Mouse (Mus musculus) liver, embryonic 11.5 days (tissue): ENCODE measurements around the gene Myrfl. TPM values are rescaled to one million over a fixed set of nuclear protein-coding genes. Genes with fewer than 3 reads are reported as not detected.

Experiments used
- ATAC-seq: fragments of 200-750 bp; cut with Nextera tagmentation; replicated peaks from 2 replicates; pipeline ENCODE4 v1.8.0; 2017; ENCODE audit warnings: moderate number of reproducible peaks, mild to moderate bottlenecking, moderate TSS enrichment, moderate library complexity; ENCODE audit not compliant: low FRiP score
- DNase-seq: peaks from one replicate; pipeline ENCODE4 v3.0.0-alpha.2; 2017; ENCODE audit warnings: low spot score
- H3K27ac ChIP-seq: fragments of 300-500 bp; sonication (generic); 2 replicates; pipeline ENCODE4 v1.5.1; 2014; ENCODE audit warnings: mild to moderate bottlenecking, low read depth, low read length, control low read depth
- H3K27me3 ChIP-seq: fragments of 300-500 bp; sonication (generic); replicated peaks from 2 replicates; pipeline ENCODE4 v1.6.1; 2014; ENCODE audit warnings: low read length, mixed read lengths; ENCODE audit not compliant: control insufficient read depth, insufficient read depth
- H3K36me3 ChIP-seq: fragments of 300-500 bp; sonication (generic); 2 replicates; pipeline ENCODE4 v1.6.1; 2014; ENCODE audit warnings: mild to moderate bottlenecking, low read length, moderate library complexity, mixed read lengths; ENCODE audit not compliant: control insufficient read depth, insufficient read depth
- H3K4me1 ChIP-seq: fragments of 300-500 bp; sonication (generic); replicated peaks from 2 replicates; pipeline ENCODE4 v1.6.1; 2014; ENCODE audit warnings: low read length, mixed read lengths; ENCODE audit not compliant: control insufficient read depth, insufficient read depth
- H3K4me2 ChIP-seq: fragments of 300-500 bp; sonication (generic); 2 replicates; pipeline ENCODE4 v1.6.1; 2014; ENCODE audit warnings: mild to moderate bottlenecking, control low read depth, moderate library complexity
- H3K4me3 ChIP-seq: fragments of 300-500 bp; sonication (generic); 2 replicates; pipeline ENCODE4 v1.5.1; 2014; ENCODE audit warnings: low read depth, low read length, control low read depth
- H3K9ac ChIP-seq: fragments of 300-500 bp; sonication (generic); 2 replicates; pipeline ENCODE4 v1.6.1; 2014; ENCODE audit warnings: low read depth, low read length, control low read depth
- H3K9me3 ChIP-seq: fragments of 300-500 bp; sonication (generic); 2 replicates; pipeline ENCODE4 v1.6.1; 2016; ENCODE audit warnings: low read length, inconsistent platforms, mixed read lengths; ENCODE audit not compliant: control insufficient read depth
- WGBS: fragments of 180-500 bp; shearing (Covaris S2); extraction: QIAGEN DNeasy Blood & Tissue Kit; methylation state at CpG from one replicate; pipeline ENCODE4 v1.1.7; 2014; 5-methylcytosine and 5-hydroxymethylcytosine counted together
- polyA plus RNA-seq: library from polyadenylated mRNA; unstranded; fragments of >200 nt; fragmentation: Nextera tagmentation; extraction: Ambion mirVana; gene quantifications from 2 replicates; pipeline ENCODE4 v1.2.1, GENCODE M21; 2014

Myrfl gene
- polyA plus RNA-seq, 1 experiment from 2014 or later = 0.16 TPM

- no peak for ATAC-seq
- Histone ChIP-seq H3K4me2 (no peak overlapping the region), H3K4me3 (no peak overlapping the region), H3K36me3 (no peaks in the 10 kb centered on the region), H3K27me3 (no peaks in the 10 kb centered on the region), H3K9me3 (no peaks in the 10 kb centered on the region), H3K27ac (no peak overlapping the region), H3K4me1 (no peaks in the 10 kb centered on the region), H3K9ac (no peak overlapping the region)
- no peak for DNase-seq
- WGBS = 71% methylated on average over 21 of the region's 21 CpGs
Observed at GRCm38 (mm10) chr10:116771215-116771935, 125.3 kb downstream of the Myrfl start.

- no peak for DNase-seq
- no peak overlapping the region for H3K27ac ChIP-seq
- no peaks in the 10 kb centered on the region for H3K9me3 ChIP-seq
- H3K36me3 ChIP-seq = no peaks in the 10 kb centered on the region
- no peak overlapping the region for H3K4me3 ChIP-seq
- H3K4me2 ChIP-seq = no peak overlapping the region
- ATAC-seq = no peak; the same call in 1 of the 2 replicates
- H3K27me3 ChIP-seq = no peaks in the 10 kb centered on the region
- no peaks in the 10 kb centered on the region for H3K4me1 ChIP-seq
- WGBS = 69% methylated on average over 13 of the region's 13 CpGs
- no peak overlapping the region for H3K9ac ChIP-seq
Observed at GRCm38 (mm10) chr10:116768642-116769041, 128.1 kb downstream of the Myrfl start.

GRCm38 (mm10) chr10:116766525-116766924 is 130.2 kb downstream of the Myrfl start:
- Histone ChIP-seq H3K9me3 (no peaks in the 10 kb centered on the region), H3K4me1 (no peaks in the 10 kb centered on the region), H3K4me3 (no peak overlapping the region), H3K36me3 (no peaks in the 10 kb centered on the region), H3K27ac (no peak overlapping the region), H3K27me3 (no peaks in the 10 kb centered on the region), H3K4me2 (no peak overlapping the region), H3K9ac (no peak overlapping the region)
- DNase-seq (no peak), ATAC-seq (no peak)
- 84% methylated on average over 6 of the region's 6 CpGs for WGBS

- Histone ChIP-seq H3K27me3 (no peaks in the 10 kb centered on the region), H3K9me3 (no peaks in the 10 kb centered on the region), H3K36me3 (no peaks in the 10 kb centered on the region), H3K4me1 (no peaks in the 10 kb centered on the region), H3K4me3 (no peak overlapping the region), H3K9ac (no peak overlapping the region), H3K27ac (no peak overlapping the region), H3K4me2 (no peak overlapping the region)
- ATAC-seq = peak; percentile 53
- 55% methylated on average over 4 of the region's 4 CpGs for WGBS
- no peak for DNase-seq
Observed at GRCm38 (mm10) chr10:116761476-116762068, 135.1 kb downstream of the Myrfl start.

GRCm38 (mm10) chr10:116760561-116760960 is 136.2 kb downstream of the Myrfl start:
- Histone ChIP-seq H3K4me3 (no peak overlapping the region), H3K4me1 (no peaks in the 10 kb centered on the region), H3K27me3 (no peaks in the 10 kb centered on the region), H3K27ac (no peak overlapping the region), H3K9ac (no peak overlapping the region), H3K36me3 (no peaks in the 10 kb centered on the region), H3K4me2 (no peak overlapping the region), H3K9me3 (no peaks in the 10 kb centered on the region)
- DNase-seq = no peak
- no peak for ATAC-seq
- 81% methylated on average over 14 of the region's 14 CpGs for WGBS

GRCm38 (mm10) chr10:116759816-116760215 is 136.9 kb downstream of the Myrfl start:
- ATAC-seq (no peak), DNase-seq (no peak)
- Histone ChIP-seq H3K4me3 (no peak overlapping the region), H3K36me3 (no peaks in the 10 kb centered on the region), H3K27me3 (no peaks in the 10 kb centered on the region), H3K9me3 (no peaks in the 10 kb centered on the region), H3K27ac (no peak overlapping the region), H3K4me1 (no peaks in the 10 kb centered on the region), H3K9ac (no peak overlapping the region), H3K4me2 (no peak overlapping the region)
- WGBS = 88% methylated on average over 4 of the region's 4 CpGs

- DNase-seq = no peak
- no peak overlapping the region for H3K4me3 ChIP-seq
- no peaks in the 10 kb centered on the region for H3K36me3 ChIP-seq
- ATAC-seq = no peak
- WGBS = 79% methylated on average over 10 of the region's 10 CpGs
- H3K9me3 ChIP-seq = no peaks in the 10 kb centered on the region
- no peaks in the 10 kb centered on the region for H3K27me3 ChIP-seq
- no peak overlapping the region for H3K4me2 ChIP-seq
- H3K4me1 ChIP-seq = no peaks in the 10 kb centered on the region
- no peak overlapping the region for H3K27ac ChIP-seq
- H3K9ac ChIP-seq = no peak overlapping the region
Observed at GRCm38 (mm10) chr10:116755881-116756581, 140.7 kb downstream of the Myrfl start.

GRCm38 (mm10) chr10:116754940-116755339 is 141.8 kb downstream of the Myrfl start:
- Histone ChIP-seq H3K36me3 (no peaks in the 10 kb centered on the region), H3K4me3 (no peak overlapping the region), H3K9me3 (no peaks in the 10 kb centered on the region), H3K4me2 (no peak overlapping the region), H3K4me1 (no peaks in the 10 kb centered on the region), H3K27me3 (no peaks in the 10 kb centered on the region), H3K27ac (no peak overlapping the region), H3K9ac (no peak overlapping the region)
- ATAC-seq (no peak), DNase-seq (no peak)
- WGBS = 83% methylated on average over 11 of the region's 11 CpGs
